Mouse (Mus musculus) heart, adult 2 months (tissue): ENCODE measurements at regions not wholly inside any gene's neighbourhood (a gene's known extent, or its start where the extent isn't known, plus 50 kb on each side); places are given as distances from the start of the nearest gene placed in this dataset.

ENCODE experiments used
- DNase-seq, 2 experiments: peaks; one replicate each; pipeline ENCODE4 v3.0.0; 2021
- H3K27ac ChIP-seq: fragments of 200-600 bp; 2 replicates; pipeline ENCODE4 v1.8.1; 2022
- H3K27me3 ChIP-seq: fragments of 200-500 bp; 2 replicates; pipeline ENCODE4 v1.6.1; 2012; ENCODE audit warnings: mild to moderate bottlenecking, low read length, inconsistent platforms, mixed read lengths; ENCODE audit not compliant: control insufficient read depth, insufficient read depth
- H3K36me3 ChIP-seq: fragments of 200-500 bp; 2 replicates; pipeline ENCODE4 v1.6.1; 2012; ENCODE audit warnings: low read length, inconsistent platforms; ENCODE audit not compliant: control insufficient read depth, insufficient read depth
- H3K4me1 ChIP-seq: fragments of 200-500 bp; 2 replicates; pipeline ENCODE4 v1.6.1; 2011; ENCODE audit warnings: low read length; ENCODE audit not compliant: control insufficient read depth, insufficient read depth
- H3K4me3 ChIP-seq: fragments of 200-600 bp; 2 replicates; pipeline ENCODE4 v1.8.1; 2022
- H3K79me2 ChIP-seq: fragments of 200-500 bp; replicated peaks from 2 replicates; pipeline ENCODE4 v1.6.1; 2012; ENCODE audit warnings: mild to moderate bottlenecking, inconsistent platforms, low read length, moderate library complexity, mixed read lengths; ENCODE audit not compliant: control insufficient read depth, insufficient read depth
- H3K9ac ChIP-seq: fragments of 200-500 bp; 2 replicates; pipeline ENCODE4 v1.6.1; 2012; ENCODE audit warnings: low read depth, mild to moderate bottlenecking, control low read depth, inconsistent platforms, low read length, mixed read lengths
- CTCF ChIP-seq: fragments of 200-600 bp; IDR thresholded peaks from 2 replicates; pipeline ENCODE4 v1.8.1; 2022; ENCODE audit warnings: antibody characterized with exemption, mild to moderate bottlenecking, moderate library complexity
- EP300 ChIP-seq: fragments of 200-500 bp; IDR thresholded peaks from 2 replicates; pipeline ENCODE4 v1.6.1; 2011; ENCODE audit warnings: low read depth, low read length, control low read depth; ENCODE audit not compliant: insufficient read depth
- POLR2A ChIP-seq: fragments of 200-500 bp; IDR thresholded peaks from 2 replicates; pipeline ENCODE4 v1.6.1; 2011; ENCODE audit warnings: mild to moderate bottlenecking, low read depth, low read length, control low read depth; ENCODE audit not compliant: insufficient read depth
- WGBS: fragments of 180-500 bp; shearing (Covaris S2); methylation state at CpG from one replicate; pipeline ENCODE4 v1.1.7; 2018; 5-methylcytosine and 5-hydroxymethylcytosine counted together
- intact Hi-C: fragments of 180-260 bp; cut with DNase I; formaldehyde crosslinking; loops from one replicate; pipeline ENCODE4 v1.15.1; 2025

- H3K79me2 ChIP-seq: no peaks in the 10 kb centered on the region
- no peaks in the 10 kb centered on the region for H3K36me3 ChIP-seq
- no peak for TF ChIP-seq EP300
- TF ChIP-seq POLR2A: no peak
- TF ChIP-seq CTCF: no peak
- intact Hi-C loops: no loop called here
- 68% methylated on average over 3 of the region's 3 CpGs for WGBS
- no peaks in the 10 kb centered on the region for H3K4me1 ChIP-seq
- no peak overlapping the region for H3K9ac ChIP-seq
- H3K27ac ChIP-seq: no peak overlapping the region
- no peaks in the 10 kb centered on the region for H3K27me3 ChIP-seq
- no peak overlapping the region for H3K4me3 ChIP-seq
- no peak for DNase-seq
These were observed 59.0 kb upstream of the Ccdc91 start for GRCm38 (mm10) chr6:147416592-147416991.

GRCm38 (mm10) chr6:147413713-147414112 is 61.9 kb upstream of the Ccdc91 start:
- Histone ChIP-seq H3K27ac (no peak overlapping the region), H3K9ac (no peak overlapping the region), H3K79me2 (no peaks in the 10 kb centered on the region), H3K27me3 (no peaks in the 10 kb centered on the region), H3K4me3 (no peak overlapping the region), H3K4me1 (no peaks in the 10 kb centered on the region), H3K36me3 (no peaks in the 10 kb centered on the region)
- no peak for TF ChIP-seq POLR2A
- TF ChIP-seq CTCF: no peak
- no peak for TF ChIP-seq EP300
- intact Hi-C loops: no loop called here
- WGBS: 88% methylated on average over 3 of the region's 3 CpGs
- no peak for DNase-seq

- TF ChIP-seq CTCF (no peak), EP300 (no peak), POLR2A (no peak)
- DNase-seq: no peak
- 63% methylated on average over 6 of the region's 6 CpGs for WGBS
These were observed 77.6 kb upstream of the Ccdc91 start for GRCm38 (mm10) chr6:147397984-147398383.

GRCm38 (mm10) chr6:147391425-147392158 is 84.0 kb upstream of the Ccdc91 start:
- Histone ChIP-seq H3K79me2 (no peaks in the 10 kb centered on the region), H3K4me1 (no peaks in the 10 kb centered on the region), H3K4me3 (no peak overlapping the region), H3K27me3 (no peaks in the 10 kb centered on the region), H3K36me3 (no peaks in the 10 kb centered on the region), H3K27ac (no peak overlapping the region), H3K9ac (no peak overlapping the region)
- intact Hi-C loops: no loop called here
- no peak for DNase-seq
- TF ChIP-seq EP300 (no peak), POLR2A (no peak), CTCF (no peak)
- 55% methylated on average over 14 of the region's 14 CpGs for WGBS

More at GRCm38 (mm10) chr6:147397984-147398383, 77.6 kb upstream of the Ccdc91 start:
- Histone ChIP-seq H3K27me3 (no peaks in the 10 kb centered on the region), H3K4me1 (no peaks in the 10 kb centered on the region), H3K4me3 (no peak overlapping the region), H3K36me3 (no peaks in the 10 kb centered on the region), H3K9ac (no peak overlapping the region), H3K27ac (no peak overlapping the region), H3K79me2 (no peaks in the 10 kb centered on the region)
- intact Hi-C loops: no loop called here

GRCm38 (mm10) chr6:147390499-147390898 is 85.1 kb upstream of the Ccdc91 start:
- no peak overlapping the region for H3K27ac ChIP-seq
- H3K36me3 ChIP-seq: no peaks in the 10 kb centered on the region
- no peak for DNase-seq
- no peaks in the 10 kb centered on the region for H3K79me2 ChIP-seq
- H3K27me3 ChIP-seq: no peaks in the 10 kb centered on the region
- no peak overlapping the region for H3K9ac ChIP-seq
- 48% methylated on average over 5 of the region's 5 CpGs for WGBS
- no peak overlapping the region for H3K4me3 ChIP-seq
- TF ChIP-seq EP300 (no peak), CTCF (no peak), POLR2A (no peak)
- no peaks in the 10 kb centered on the region for H3K4me1 ChIP-seq
- intact Hi-C loops: no loop called here

GRCm38 (mm10) chr6:147388727-147389126 is 86.9 kb upstream of the Ccdc91 start:
- DNase-seq: no peak
- 26% methylated on average over 2 of the region's 2 CpGs for whole genome bisulfite sequencing

More at GRCm38 (mm10) chr6:147388727-147389126, 86.9 kb upstream of the Ccdc91 start:
- H3K27ac ChIP-seq: no peak overlapping the region
- no peak overlapping the region for H3K4me3 ChIP-seq
- intact Hi-C loops: no loop called here
- H3K79me2 ChIP-seq: no peaks in the 10 kb centered on the region
- H3K36me3 ChIP-seq: no peaks in the 10 kb centered on the region
- no peak overlapping the region for H3K9ac ChIP-seq
- H3K4me1 ChIP-seq: no peaks in the 10 kb centered on the region
- TF ChIP-seq POLR2A (no peak), EP300 (no peak), CTCF (no peak)
- no peaks in the 10 kb centered on the region for H3K27me3 ChIP-seq
